Mouse (Mus musculus) heart, postnatal 10 days (tissue): ENCODE measurements around the gene H2afx. TPM values are rescaled to one million over a fixed set of nuclear protein-coding genes. Genes with fewer than 3 reads are reported as not detected.
A peak's percentile ranks its signal among the peaks of the same experiment; 100 is the strongest.
"Not testable (repeated sequence)": the region's sequence is repeated elsewhere in the genome, so short reads cannot be mapped to it uniquely, and the experiment has no call there.

ENCODE experiments used
- DNase-seq, 2 experiments: peaks; one replicate each; pipeline ENCODE4 v3.0.0; 2021
- intact Hi-C: fragments of 180-260 bp; cut with DNase I; formaldehyde crosslinking; loops from one replicate; pipeline ENCODE4 v1.15.1; 2025
- total RNA-seq, 2 experiments: library from RNA; stranded (reverse); gene quantifications; 2 replicates each; pipeline ENCODE4 v1.2.3; 2021

Gene H2afx
- 10 to 100 TPM; 54.1 to 57.9 TPM for total RNA-seq

DNA sequence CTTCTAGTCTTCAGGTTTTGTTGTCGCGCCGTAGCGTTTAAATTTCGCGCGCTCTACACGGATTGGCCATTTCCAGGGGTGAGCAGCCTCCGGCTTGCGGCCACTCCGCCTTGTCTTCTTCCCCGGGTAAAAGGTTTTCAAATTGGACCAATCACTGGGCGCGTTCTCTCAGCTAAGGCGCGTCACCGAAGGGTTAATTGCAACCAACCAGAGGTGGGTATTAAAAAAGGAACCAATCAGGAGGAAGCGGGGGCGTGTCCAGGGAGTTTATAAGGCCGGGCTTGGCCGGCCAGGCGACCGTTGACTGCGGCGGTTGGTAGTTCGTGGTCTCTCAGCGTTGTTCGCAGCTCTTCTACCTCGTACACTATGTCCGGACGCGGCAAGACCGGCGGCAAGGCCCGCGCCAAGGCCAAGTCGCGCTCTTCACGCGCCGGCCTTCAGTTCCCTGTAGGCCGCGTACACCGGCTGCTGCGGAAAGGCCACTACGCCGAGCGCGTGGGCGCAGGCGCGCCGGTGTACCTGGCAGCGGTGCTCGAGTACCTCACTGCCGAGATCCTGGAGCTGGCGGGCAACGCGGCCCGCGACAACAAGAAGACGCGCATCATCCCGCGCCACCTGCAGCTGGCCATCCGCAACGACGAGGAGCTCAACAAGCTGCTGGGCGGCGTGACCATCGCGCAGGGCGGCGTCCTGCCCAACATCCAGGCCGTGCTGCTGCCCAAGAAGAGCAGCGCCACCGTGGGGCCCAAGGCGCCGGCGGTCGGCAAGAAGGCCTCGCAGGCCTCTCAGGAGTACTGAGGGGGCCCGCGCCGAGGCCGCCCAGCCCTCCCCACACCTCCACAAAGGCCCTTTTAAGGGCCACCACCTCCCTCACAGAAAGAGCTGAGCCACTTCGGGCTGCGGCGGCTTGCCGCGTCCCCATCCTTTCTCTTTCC is at the start of gene H2afx:
Gene H2afx, plus strand, starts transcription at position 299 of the 935 bp plus-strand sequence.
- DNase-seq, result peak; percentile 99
- intact Hi-C loops, result loop anchor here (1.0 kb wide), 1 partner anchor 8 kb away; the partner anchor contains the start of gene Dpagt1

DNA sequence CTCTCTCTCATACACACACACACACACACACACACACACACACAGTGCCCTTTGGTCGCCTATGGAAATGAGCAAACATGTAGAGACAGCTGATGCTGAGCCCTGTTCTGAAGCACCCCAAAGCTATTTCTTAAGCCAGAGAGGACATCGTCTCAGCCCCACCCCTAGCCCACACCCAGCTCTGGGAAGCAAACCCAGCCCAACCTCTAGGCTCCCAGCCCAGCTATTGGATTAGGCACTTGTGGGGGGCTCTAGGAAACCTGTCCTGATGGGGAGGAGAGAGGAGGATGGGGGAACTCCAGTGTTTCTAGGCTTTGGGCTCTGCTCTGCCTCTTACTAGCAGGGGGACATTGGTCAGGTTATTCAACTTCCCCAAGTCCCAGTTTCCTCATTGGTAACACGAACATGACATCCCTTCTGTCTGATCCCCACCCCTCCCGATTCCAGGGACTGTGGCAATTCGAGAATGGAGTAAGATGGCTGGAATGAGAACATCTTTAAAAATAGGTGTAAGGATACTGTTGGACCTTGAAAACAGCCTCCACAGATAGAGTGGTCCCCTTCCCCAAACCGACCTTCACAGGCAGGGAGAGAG is 48.1 kb upstream of the H2afx start:
- no peak for DNase-seq
- intact Hi-C loops, result no loop called here

DNA sequence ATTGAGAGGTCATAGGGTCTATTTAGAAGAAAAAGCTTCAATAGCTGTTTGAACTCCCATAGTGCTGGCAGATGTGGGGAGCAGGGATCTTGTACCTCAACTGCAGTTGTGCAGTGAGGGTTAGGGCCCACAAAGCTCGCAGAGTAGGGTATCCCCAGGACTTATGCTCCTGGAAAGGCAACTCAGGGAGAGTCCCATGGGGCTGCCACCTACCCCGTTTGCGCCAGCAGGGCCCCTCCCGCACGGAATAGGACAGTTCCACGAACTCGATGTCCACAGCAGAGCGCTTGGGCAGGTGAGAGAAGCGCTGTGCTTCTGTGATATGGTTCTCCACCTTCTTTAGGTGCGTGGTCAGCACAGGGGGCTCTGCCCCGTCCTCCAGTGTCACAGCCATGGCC is 47.5 kb upstream of the H2afx start:
- intact Hi-C loops, result no loop called here
- no peak for DNase-seq

DNA sequence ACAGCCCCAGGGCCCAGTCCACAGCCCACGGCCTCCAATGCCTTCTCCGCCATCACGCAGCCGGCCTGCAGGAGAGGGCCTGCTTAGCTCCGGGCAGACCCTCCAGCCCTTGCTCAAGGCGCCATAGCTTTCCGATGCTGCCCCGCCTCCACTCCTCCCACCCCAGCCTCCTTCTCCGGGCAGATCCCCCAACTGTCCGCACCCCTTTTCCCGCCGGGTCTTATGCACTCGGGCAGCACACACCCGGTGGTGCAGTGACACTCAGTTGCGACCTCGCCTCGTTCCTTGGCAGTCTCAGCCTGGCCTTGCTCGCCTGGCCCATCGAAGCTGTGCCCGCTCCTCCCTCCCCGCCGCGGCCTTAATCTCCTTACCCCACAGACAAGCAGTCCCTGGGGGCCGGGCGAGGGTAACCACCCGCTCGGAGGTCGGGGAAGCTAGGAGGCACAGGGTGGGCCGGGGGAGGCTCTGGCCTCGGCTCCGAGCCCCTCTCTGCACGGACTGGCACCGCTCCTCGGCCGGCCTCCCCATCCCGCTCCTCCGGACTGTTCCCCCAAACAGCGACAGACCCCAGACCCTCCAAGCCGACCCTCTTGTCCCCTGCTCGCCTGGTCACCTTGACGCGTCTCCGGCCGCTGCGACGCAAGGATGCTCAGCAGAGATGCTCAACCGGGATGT is 47.0 kb upstream of the H2afx start:
- intact Hi-C loops, result no loop called here
- no peak for DNase-seq

DNA sequence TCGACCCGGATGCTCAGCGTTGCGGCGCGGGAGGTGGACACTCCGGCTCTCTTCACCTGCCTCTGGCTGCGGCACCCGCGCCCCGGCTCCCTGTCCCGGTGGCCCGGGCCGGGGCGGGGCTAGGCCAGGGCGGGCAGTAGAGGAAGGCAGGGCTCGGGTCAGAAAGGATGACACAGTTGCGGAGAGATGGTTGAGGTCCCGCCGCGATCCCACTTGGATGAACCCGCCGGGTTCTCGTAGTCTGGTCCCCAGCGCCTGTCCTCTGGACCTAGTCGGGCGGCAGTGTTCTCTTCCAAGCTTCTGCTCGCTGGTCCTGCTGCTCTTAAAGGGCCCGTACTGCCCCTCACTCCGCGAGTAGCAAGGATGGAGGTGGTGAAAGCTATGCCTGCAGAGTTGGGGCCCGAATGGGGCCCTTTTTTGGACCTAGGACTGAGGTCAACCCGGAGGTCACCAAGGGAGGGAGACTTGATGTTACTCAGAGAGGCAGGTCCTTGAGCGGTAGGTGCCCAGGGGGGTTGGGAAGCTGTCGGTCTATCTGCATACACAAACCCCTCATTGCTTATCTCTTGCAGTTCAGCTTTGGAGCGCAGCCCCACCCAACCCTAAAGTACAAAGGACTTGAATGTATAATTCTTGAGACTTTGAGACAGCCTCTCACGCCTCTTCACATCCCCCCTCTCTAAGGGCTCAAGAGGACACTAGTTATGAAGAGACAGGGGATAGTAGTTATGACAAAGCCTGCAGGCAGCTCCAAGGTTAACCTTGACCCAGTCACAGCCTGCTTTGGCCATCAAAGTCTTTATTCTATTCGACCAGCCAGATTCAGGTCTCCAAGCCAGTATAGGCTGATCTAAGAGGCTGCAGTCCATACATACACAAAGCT is 46.2 kb upstream of the H2afx start, which contains the start of gene Abcg4:
Gene Abcg4, minus strand, starts transcription at position 540 of the 883 bp plus-strand sequence.
- DNase-seq, result peak; percentile 36 to 43
- intact Hi-C loops, result no loop called here

DNA sequence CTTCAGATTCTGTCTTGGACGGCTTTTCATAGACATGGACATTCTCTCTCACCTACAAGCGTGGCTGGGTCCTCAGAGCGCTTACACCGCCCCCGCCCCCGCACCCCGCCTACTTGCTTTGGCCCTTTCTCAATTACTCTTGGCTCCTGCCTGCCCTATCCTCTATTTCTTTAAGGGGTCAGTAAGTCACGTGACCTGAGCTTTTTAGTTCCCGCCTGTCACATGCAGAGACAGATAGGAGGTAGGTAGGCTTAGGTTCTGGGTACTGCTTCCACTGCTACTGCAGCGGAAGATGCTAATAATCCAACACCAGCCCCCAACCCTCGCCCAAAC is 45.6 kb upstream of the H2afx start:
- no peak for DNase-seq
- intact Hi-C loops, result no loop called here

DNA sequence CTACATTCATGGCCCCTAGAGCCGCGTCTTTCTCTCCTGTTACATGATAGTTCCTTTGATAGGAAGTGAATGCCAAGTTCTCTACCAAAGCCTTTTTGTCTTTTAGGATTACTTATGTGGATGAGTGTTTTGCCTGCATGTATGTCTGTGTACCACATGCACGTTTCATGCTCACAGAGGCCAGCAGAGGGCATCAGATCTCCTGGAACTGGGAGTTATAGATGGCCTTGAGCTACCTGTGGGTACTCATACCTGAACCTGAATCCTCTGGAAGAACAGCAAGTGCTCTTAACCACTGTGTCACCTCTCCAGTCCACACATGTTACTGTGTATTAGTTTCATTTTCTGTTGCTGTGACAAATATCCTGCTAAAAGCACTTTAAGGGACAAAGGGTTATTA is 42.0 kb upstream of the H2afx start:
- DNase-seq, result peak; percentile 44 to 45
- intact Hi-C loops, result loop anchor here (5.0 kb wide), 3 partner anchors 50 to 100 kb away; partner anchors contain the start of gene Hmbs

DNA sequence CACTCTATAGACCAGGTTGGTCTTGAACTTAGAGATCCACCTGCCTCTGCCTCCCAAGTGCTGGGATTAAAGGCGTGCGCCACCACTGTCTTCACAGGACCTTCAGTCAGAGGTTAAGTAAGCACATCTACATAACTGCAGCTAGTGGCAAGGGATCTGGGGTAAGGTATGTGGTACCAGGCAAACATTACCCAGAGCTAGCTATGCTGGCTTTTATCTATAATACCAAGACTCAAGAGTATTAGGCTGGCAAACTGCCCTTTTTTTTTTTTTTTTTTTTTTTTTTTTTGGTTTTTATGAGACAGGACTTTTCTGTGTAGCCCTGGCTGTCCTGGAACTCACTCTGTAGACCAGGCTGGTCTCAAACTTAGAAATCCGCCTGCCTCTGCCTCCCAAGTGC is 34.5 kb upstream of the H2afx start:
- intact Hi-C loops, DNase-seq: not testable (repeated sequence)

DNA sequence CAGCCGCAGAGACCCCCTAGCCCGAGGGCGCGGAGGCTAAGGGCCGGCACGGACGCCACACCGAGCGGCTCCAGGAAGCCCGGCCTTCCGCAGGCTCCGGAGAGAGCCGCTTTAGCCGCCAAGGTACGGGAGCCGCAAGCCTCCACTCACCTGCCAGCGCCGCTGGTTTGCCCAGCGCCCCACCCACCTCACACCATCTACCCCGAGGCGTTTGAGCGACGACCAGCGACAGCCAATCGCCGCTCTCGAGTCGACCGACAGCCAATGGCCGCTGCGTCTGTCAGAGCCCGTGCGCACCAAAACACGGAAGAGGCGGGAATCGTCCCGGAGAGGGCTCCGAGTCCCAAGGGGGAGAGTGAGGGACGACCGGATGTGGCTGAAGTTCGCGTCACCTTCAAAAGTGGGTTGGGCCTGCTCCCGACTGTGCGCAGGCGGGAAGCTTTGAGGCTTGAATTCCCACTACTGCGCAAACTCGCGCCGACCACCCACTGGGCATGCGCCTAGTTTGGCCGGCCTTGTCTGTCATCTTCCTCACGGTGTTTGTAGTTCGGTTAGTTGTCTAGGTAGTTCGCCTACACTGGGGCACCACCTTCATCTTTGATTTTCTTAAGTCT is 28.9 kb upstream of the H2afx start, which contains the start of gene Hinfp:
Gene Hinfp, minus strand, starts transcription at position 206 of the 614 bp plus-strand sequence.
- intact Hi-C loops, result no loop called here
- peak; percentile 99 for DNase-seq

DNA sequence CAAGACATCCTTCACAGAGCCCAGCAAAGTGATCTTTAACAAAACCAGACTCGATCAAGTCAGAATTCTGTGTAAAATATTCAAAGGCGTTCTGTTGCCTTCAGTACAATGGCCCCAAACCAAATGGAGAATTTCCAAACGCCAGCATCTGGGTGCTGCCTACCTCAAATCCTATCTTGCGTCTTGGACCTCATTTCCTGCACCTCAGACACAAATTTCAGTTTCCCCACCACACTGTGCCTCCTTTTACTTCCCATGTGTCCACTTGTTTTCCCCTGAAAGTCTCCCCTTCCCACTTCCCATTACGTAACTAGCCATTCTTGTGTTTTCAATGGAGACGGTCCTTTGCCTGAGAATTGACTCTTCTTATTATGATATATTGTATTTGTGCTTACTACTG is 28.0 kb upstream of the H2afx start:
- intact Hi-C loops, result no loop called here
- no peak for DNase-seq

DNA sequence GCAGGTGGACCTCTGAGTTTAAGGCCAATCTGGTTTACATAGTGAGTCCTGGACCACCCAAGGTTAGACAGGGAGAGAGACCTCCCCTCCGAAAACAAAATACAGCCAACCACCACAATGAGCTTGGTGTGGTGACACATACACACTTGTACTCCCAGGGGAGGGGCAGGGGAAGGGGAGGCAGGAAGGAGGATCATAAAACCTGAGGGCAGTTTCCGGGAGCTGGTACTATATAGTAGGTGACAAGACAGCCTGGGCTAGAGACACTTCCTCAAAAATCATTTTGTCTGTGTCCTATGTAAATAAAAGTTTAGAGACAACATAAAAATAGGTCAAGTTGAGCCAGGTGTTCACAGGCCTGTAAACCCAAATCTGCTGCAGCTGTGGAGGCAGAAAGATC is 27.2 kb upstream of the H2afx start:
- intact Hi-C loops, result no loop called here
- DNase-seq, result no peak

DNA sequence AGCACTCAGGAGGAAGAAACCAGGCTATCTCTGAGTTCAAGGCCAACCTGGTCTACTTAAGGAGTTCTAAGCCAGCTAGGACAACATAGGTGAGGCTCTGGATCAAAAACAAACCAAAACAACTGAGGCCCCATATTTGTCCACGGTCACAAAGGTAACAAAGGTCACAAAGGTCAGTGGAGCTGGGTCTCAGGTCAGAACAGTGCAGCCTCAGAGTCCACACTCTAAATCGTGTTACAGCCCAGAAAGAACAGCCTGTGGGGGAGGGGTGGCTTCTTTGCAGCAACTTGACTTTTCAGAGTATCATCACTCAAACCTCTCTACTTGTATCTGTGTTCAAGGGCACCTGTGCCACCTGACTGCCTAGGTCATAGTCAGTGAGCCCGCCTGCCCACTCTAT is 24.7 kb upstream of the H2afx start:
- DNase-seq, result no peak
- intact Hi-C loops, result no loop called here

DNA sequence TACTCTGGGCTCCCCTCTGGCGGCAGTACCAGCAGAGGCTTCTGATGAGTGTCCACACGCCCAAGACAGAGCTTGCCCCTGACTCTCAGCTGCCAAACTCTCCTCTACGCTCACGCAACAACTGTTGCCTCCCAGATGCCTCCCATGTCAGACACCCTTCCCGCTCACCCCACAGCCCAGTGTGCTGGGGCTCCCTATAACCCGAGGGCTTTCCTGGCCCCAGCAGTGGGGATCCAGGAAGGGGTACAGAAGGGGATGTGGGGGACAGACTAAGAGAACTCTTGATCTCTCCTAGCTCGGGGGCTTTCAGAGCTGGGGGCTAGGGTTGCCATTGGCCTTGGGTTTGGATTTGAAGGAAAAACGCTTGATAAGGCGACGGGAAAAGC is 23.8 kb upstream of the H2afx start:
- no peak for DNase-seq
- intact Hi-C loops, result no loop called here

DNA sequence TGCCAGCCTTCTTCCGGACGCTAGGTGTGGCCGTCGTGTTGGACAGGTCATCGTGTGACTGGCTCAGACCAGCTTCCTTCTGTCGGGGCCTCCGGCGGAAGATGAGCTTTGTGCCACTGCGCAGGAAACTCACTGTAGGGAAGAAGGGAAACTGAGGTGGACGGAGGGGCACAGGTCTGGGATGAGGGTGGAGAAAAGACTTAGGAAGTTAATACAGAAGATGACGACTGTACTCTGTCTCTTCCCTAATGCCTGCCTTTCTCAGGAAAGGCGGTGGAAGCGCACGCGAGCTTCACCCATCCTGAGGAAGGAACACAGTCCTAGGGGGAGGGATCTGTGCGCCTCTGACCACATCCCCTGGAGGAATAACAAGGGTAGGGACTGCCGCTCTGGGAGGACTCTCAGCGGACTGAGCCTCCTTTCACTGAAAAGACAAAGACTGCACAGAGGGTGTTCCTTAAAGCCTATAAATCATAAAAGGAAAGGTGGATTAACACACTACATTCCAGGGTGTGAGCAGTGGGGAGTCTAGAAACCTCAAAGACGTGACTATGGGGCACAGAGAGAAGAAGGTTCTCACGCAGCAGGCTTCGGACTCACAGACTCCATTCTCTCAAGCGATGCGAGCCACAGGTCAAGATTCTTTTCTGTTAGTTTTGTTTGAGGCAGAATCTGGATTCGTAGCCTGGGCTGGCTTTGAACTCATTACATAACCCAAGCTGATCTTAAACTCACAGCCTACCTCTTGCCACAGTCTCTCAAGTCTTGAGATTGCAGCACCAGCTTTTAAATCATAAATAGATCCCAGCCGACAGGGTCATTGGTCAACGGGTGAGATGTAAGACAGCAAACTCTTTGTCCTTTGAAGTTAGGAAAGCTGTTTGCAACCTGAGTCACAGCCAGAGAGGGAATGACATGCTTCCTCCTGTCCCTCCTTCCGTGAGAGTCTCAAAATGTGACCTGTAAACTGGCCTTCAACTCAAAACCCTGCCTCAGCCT is 23.1 kb upstream of the H2afx start:
- DNase-seq, result peak; percentile 43 to 52
- intact Hi-C loops, result no loop called here

DNA sequence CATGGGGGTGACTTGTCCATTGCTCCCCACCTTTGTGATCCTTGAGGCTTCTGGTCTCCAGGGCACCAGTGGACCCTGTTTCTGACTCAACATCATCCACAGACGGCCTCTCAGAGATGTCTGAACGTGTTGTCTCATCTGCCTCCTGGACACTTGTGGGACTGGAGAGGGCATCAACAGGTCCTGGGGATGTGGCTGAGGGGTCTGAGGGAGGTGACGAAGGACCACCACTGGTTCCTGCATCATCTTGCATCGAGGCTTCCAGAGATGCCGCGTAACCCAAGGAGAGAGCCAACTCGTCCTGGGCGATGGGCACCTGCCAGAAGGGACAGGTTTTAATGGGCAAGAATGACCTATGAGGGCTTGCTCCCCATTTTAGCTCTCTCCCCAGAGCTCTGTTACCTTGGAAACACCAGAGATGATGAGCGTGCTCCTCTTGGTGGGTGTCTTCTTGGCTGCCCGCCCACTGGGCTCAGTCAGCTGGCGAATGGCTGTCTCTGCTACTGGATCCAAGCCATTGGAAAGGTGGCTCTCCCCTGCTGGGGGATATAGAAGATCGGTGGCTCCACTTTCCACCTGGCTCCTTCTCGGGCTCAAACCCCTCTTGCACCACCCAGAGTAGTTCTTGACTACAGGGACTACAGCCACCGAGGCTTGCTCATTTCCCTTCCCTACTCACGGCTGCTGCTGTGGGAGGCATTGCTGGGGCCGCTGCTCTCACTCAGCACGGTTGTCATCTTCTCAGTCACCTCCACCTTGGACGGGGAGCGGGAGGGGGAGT is 20.8 kb upstream of the H2afx start:
- no peak for DNase-seq
- intact Hi-C loops, result no loop called here

DNA sequence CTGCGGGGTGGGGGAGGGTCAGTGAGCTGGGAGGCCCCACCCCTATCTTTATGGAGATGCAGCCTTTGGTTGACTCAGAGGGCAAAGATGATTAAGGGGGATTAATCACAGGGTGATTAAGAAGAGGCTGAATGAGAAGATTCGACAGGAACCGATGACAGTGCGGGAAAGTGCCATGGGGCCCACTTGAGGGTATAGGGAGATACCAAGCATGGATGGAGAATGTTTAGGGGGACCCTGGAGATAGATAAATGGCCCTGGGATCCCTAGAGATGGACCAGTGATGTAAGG is 20.3 kb upstream of the H2afx start:
- intact Hi-C loops, result no loop called here
- no peak for DNase-seq

DNA sequence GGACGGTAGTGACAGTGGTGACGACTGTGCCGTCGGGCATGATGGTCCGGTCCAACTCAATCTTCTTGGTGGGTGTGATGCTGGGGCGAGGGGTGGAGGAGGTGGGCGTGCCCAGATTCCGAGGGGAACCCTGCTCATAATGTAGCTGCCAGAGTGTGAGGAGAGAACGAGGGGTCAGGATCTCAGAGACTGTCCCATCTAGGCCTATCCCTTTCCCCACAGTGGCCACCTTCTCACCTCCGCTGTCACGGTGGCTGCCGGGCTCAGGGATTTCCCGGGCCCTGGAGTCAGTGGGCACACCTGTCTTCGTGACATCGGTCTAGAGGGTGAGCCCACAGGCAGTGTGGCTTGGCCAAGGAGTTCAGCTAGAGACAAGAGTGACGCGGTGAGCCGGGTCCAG is 19.6 kb upstream of the H2afx start:
- intact Hi-C loops, result no loop called here
- no peak for DNase-seq

DNA sequence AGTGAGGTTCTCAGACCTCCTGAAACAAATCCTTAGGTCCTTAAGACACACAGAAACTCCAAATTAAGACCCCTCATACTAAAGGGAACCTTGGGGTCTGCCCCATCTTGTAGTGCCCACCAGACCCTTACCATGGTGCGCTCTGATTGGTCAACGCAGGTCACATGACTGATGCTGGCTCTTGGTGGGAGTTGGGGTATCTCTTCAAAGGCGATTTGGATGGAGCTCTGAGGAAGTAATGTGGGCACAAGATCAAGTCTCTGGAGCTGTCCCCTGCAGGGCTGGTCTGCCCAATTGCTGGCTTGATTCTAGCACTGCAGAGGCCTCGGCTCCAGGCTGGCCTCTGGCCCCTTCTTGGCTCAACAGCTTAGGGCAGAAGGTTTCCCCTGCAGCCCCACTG is 17.0 kb upstream of the H2afx start:
- intact Hi-C loops, result no loop called here
- DNase-seq, result no peak
